Mouse (Mus musculus) thymus, adult 2 months (tissue): ENCODE results near the gene Ipcef1. TPM values are rescaled to one million over a fixed set of nuclear protein-coding genes. Genes with fewer than 3 reads are reported as not detected.

Experiments
- DNase-seq: peaks from one replicate; pipeline ENCODE4 v3.0.0; 2021
- H3K27ac ChIP-seq: fragments of 200-500 bp; 2 replicates; pipeline ENCODE4 v1.5.1; 2012; ENCODE audit warnings: low read length, control low read depth; ENCODE audit not compliant: control insufficient read depth, insufficient read depth
- H3K27me3 ChIP-seq: fragments of 200-500 bp; 2 replicates; pipeline ENCODE4 v1.6.1; 2012; ENCODE audit warnings: mild to moderate bottlenecking, low read length, moderate library complexity, mixed read lengths; ENCODE audit not compliant: control insufficient read depth, insufficient read depth
- H3K36me3 ChIP-seq: fragments of 200-500 bp; 2 replicates; pipeline ENCODE4 v1.6.1; 2012; ENCODE audit warnings: mild to moderate bottlenecking, low read length, moderate library complexity; ENCODE audit not compliant: control insufficient read depth, insufficient read depth
- H3K4me1 ChIP-seq: fragments of 200-500 bp; replicated peaks from 2 replicates; pipeline ENCODE4 v1.6.1; 2012; ENCODE audit warnings: low read length; ENCODE audit not compliant: control insufficient read depth, insufficient read depth
- H3K4me3 ChIP-seq: fragments of 200-500 bp; 2 replicates; pipeline ENCODE4 v1.5.1; 2012; ENCODE audit warnings: mild to moderate bottlenecking, low read length, control low read depth, moderate library complexity; ENCODE audit not compliant: control insufficient read depth, insufficient read depth
- CTCF ChIP-seq: fragments of 200-500 bp; IDR thresholded peaks from 2 replicates; pipeline ENCODE4 v1.5.1; 2012; ENCODE audit warnings: mild to moderate bottlenecking, control low read depth, low read length, moderate library complexity, borderline replicate concordance; ENCODE audit not compliant: control insufficient read depth, poor library complexity, insufficient read depth; ENCODE audit errors: extremely low read depth
- POLR2A ChIP-seq: fragments of 200-500 bp; IDR thresholded peaks from 2 replicates; pipeline ENCODE4 v1.6.1; 2012; ENCODE audit warnings: mild to moderate bottlenecking, low read length, control low read depth, moderate library complexity; ENCODE audit not compliant: control insufficient read depth, poor library complexity, insufficient read depth; ENCODE audit errors: extremely low read depth
- WGBS: fragments of 180-500 bp; shearing (Covaris S2); methylation state at CpG from one replicate; pipeline ENCODE4 v1.1.7; 2018; 5-methylcytosine and 5-hydroxymethylcytosine counted together
- polyA plus RNA-seq: library from polyadenylated mRNA; depleted of rRNA; stranded (reverse); fragments of >200 nt; gene quantifications from 2 replicates; pipeline ENCODE4 v1.2.3, GENCODE M21; 2012

The Ipcef1 gene
- polyA plus RNA-seq, 1 experiment, result 7.6 TPM

- Histone ChIP-seq H3K4me1 (no peaks in the 10 kb centered on the region), H3K27ac (no peak overlapping the region), H3K27me3 (no peaks in the 10 kb centered on the region), H3K36me3 (no peaks in the 10 kb centered on the region), H3K4me3 (no peak overlapping the region)
- 83% methylated on average over 5 of the region's 5 CpGs for WGBS
- DNase-seq, result no peak
- TF ChIP-seq CTCF (no peak), POLR2A (no peak)
These were observed 8.0 kb upstream of the Ipcef1 start for GRCm38 (mm10) chr10:7060326-7060725.

DNA sequence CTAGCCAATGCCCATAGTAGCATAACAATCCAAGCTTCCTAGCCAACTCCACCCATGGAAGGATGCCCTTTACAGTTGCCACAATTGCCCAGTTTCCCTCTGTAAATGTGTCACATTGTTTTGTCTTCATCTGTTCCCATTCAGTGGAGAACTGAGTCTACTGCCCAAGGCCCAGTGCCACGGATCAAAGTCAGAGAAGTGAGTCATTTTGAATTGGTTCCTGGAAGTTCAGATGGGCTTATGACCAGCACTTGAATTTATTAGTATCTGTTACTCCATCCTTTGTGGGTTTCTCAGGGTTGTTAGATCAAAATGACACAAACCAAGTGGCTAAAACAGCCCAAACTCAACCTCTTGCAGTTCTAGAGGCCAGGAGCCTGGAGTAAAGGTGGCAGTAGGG lies 5.3 kb upstream of the Ipcef1 start:
- WGBS, result 89% methylated on average over 1 of the region's 1 CpGs
- TF ChIP-seq CTCF (no peak), POLR2A (no peak)

DNA sequence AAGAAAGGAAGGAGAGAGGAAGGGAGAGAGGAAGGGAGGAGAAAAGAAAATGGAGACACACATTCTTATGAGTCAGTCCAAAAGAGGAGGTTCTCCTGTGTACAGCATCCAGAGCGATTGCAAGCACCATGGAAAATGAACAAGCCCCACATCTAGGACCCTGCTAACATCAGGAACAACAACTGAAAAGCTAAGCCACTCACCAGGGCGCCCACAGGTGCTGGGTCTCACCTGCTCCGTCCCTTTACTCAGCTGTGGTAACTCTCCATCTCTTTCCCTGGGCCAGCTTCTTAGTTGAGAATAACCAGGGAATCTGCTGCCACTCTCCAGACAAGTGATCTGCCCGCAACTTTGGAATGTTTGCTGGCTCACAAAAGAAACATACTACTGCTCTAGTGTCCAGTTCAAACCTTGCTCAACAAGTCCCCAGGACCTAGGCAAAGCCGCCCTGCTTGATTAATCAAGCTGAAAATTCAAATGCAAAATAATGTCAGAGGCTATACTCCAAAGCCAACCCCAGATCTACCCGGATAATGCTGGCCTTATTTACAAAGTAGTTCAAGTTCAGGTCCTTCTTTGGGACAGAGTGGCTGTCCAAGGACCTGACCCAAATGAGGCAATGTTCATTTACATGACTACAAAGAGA lies 2.4 kb upstream of the Ipcef1 start:
- TF ChIP-seq POLR2A, result no peak
- no peak for TF ChIP-seq CTCF
- Histone ChIP-seq H3K4me3 (no peak overlapping the region), H3K36me3 (no peaks in the 10 kb centered on the region), H3K4me1 (no peaks in the 10 kb centered on the region), H3K27me3 (no peaks in the 10 kb centered on the region), H3K27ac (no peak overlapping the region)
- 95% methylated on average over 6 of the region's 6 CpGs for WGBS
- DNase-seq, result no peak

More for the DNA sequence above, 5.3 kb upstream of the Ipcef1 start:
- H3K27ac ChIP-seq, result no peak overlapping the region
- H3K4me3 ChIP-seq, result no peak overlapping the region
- DNase-seq, result no peak
- no peaks in the 10 kb centered on the region for H3K36me3 ChIP-seq
- H3K4me1 ChIP-seq, result no peaks in the 10 kb centered on the region
- H3K27me3 ChIP-seq, result no peaks in the 10 kb centered on the region

DNA sequence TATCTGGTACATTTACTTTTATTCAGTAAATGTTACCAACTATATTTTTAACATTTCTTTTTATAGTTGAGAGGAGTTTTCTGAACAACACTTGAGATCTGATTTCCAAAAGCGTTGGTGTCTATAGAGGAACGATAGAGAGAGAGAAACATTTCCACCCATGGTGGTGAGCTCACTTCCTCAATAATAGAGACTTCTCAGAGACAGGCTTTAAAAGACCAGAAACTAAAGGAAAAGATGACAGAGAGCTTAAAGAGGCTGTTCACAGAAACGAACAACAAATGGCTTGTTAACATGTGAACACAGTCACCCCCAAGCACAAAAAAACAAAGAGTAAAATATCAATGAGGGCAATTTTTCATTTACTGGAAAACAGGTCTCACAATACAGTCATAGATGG lies 2.4 kb downstream of the Ipcef1 start:
- no peak for DNase-seq
- no peaks in the 10 kb centered on the region for H3K4me1 ChIP-seq
- no peak overlapping the region for H3K27ac ChIP-seq
- H3K27me3 ChIP-seq, result no peaks in the 10 kb centered on the region
- H3K4me3 ChIP-seq, result no peak overlapping the region
- WGBS, result 29% methylated on average over 3 of the region's 3 CpGs
- TF ChIP-seq CTCF (no peak), POLR2A (no peak)
- no peaks in the 10 kb centered on the region for H3K36me3 ChIP-seq

DNA sequence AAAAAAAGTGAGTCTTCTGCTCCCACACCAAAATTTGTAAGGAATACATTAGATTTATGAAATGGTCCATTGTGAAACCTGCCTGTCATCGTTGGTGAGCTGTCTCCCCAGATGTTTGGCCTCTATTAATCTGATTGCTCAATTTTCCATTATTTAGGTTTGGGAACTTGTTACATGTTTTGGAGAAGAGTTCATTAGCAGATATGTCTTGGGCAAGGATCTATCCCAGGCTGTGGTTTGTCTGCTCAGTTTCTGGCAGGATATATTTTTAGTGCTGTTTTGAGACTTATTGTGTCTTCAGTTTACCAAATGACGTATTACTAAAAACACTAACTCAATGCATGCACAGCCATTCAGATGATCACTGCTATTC lies 4.4 kb downstream of the Ipcef1 start:
- Histone ChIP-seq H3K36me3 (no peaks in the 10 kb centered on the region), H3K4me3 (no peak overlapping the region), H3K4me1 (no peaks in the 10 kb centered on the region), H3K27ac (no peak overlapping the region), H3K27me3 (no peaks in the 10 kb centered on the region)
- TF ChIP-seq POLR2A, result no peak
- no peak for TF ChIP-seq CTCF
- WGBS, result 91% methylated on average over 2 of the region's 2 CpGs
- DNase-seq, result no peak

GRCm38 (mm10) chr10:7047288-7047918 lies 4.9 kb downstream of the Ipcef1 start:
- Histone ChIP-seq H3K27me3 (no peaks in the 10 kb centered on the region), H3K27ac (no peak overlapping the region), H3K4me1 (no peaks in the 10 kb centered on the region), H3K36me3 (no peaks in the 10 kb centered on the region), H3K4me3 (no peak overlapping the region)
- TF ChIP-seq POLR2A (no peak), CTCF (no peak)
- no peak for DNase-seq
- 86% methylated on average over 10 of the region's 10 CpGs for WGBS

DNA sequence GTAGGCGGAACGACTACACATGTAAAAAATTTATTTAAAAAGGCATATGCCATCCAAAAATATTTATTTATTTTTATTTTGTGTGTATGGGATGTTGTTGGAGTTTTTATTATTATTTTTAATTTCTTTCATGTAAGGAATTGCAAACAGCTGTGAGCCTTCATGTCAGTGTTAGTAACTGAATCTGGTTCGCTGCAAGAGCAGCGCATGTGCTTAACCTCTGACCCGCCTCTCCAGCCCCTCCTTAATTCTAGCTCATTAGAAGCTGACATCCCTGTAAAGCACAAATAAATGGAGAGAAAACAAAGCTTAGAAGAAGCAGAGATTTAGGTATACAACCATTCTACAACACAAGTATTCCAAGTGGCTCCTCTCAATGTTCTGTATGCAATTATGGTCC lies 8.4 kb downstream of the Ipcef1 start:
- 97% methylated on average over 5 of the region's 5 CpGs for WGBS
- Histone ChIP-seq H3K27ac (no peak overlapping the region), H3K36me3 (no peaks in the 10 kb centered on the region), H3K27me3 (no peaks in the 10 kb centered on the region), H3K4me3 (no peak overlapping the region), H3K4me1 (no peaks in the 10 kb centered on the region)
- no peak for TF ChIP-seq CTCF
- TF ChIP-seq POLR2A, result no peak
- no peak for DNase-seq
